ENCODE assay signal across 7 mouse cellular contexts in the genomic region with DNA sequence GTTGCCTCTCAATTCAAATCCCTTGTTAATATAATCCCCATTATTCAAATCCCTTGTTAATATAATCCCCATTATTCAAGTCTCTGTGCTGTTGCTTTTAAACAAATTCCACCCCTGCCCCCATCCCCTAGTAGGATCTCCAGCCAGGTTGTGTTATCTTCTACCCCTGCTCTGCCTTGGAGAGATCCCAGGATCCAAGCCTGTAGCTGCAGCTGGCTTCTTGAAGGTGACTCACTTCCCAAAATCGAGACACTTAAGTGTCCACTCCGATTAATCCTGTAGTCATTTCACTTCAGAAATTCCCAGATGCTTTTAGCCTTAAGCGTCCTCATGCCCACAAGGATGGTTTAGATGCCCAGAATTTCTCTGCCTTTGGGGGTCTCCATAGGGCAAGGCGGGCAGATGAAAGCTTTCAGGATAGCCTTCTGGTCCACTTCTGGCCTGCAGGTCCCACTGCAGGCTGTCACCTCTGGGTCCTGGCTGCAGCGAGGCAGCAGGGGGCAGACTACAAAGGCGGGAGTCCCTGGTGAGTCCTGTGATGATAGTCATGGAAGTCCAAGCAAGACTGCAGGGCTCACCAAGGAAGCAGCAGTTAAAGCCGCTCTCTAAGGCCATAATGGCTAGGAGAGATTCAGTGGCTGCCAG. TPM values are rescaled to one million over a fixed set of nuclear protein-coding genes. Genes with fewer than 3 reads are reported as not detected.
DNase-seq lines count a peak whose midpoint lies in the region; ATAC-seq and TF ChIP-seq lines count a peak whose summit lies in the region.

No protein-coding gene starts in this region.

- WGBS in kidney, embryonic 16.5 days: 62% methylated on average over 7 of the region's 7 CpGs
- 45% methylated on average over 7 of the region's 7 CpGs for WGBS in midbrain, postnatal 0 days

- H3K4me3 ChIP-seq in kidney, embryonic 16.5 days (ENCODE audit: low read length): no peak overlapping the region
- H3K4me3 ChIP-seq in G1E (ENCODE audit: low read depth, low read length): no peak overlapping the region
- no peak overlapping the region for H3K4me3 ChIP-seq in midbrain, postnatal 0 days (ENCODE audit: low read depth, low read length)

- H3K9me3 ChIP-seq in kidney, embryonic 16.5 days (ENCODE audit: low read length): no peaks in the 10 kb centered on the region
- H3K9me3 ChIP-seq in G1E (replicated peaks): no peaks in the 10 kb centered on the region
- H3K9me3 ChIP-seq in midbrain, postnatal 0 days (ENCODE audit: low read length): no peaks in the 10 kb centered on the region

- H3K27ac ChIP-seq in kidney, embryonic 16.5 days (ENCODE audit: low read length): no peak overlapping the region
- H3K27ac ChIP-seq in midbrain, postnatal 0 days (ENCODE audit: low read depth, low read length): no peak overlapping the region

- H3K9ac ChIP-seq in kidney, embryonic 16.5 days (replicated peaks; ENCODE audit: low read length): no peak overlapping the region
- H3K9ac ChIP-seq in midbrain, postnatal 0 days (replicated peaks; ENCODE audit: low read length, poor library complexity, severe bottlenecking): no peak overlapping the region

- DNase-seq in kidney, postnatal 14 days: peak; percentile 41
- DNase-seq in G1E (ENCODE audit: low spot score): no peak
- DNase-seq in adrenal gland, postnatal 14 days: peak; percentile 68
- no peak for DNase-seq in midbrain, postnatal 0 days (ENCODE audit: low spot score)
- no peak for DNase-seq in right cerebral cortex, postnatal 36 days (ENCODE audit: low spot score in 2 of 2)
- no peak for DNase-seq in frontal cortex, postnatal 14 days (ENCODE audit: low spot score in 2 of 2)

- H3K36me3 ChIP-seq in kidney, embryonic 16.5 days (ENCODE audit: insufficient read depth, low read length): no peaks in the 10 kb centered on the region
- H3K36me3 ChIP-seq in G1E (replicated peaks): peaks cover 14% of the 10 kb centered on the region
- H3K36me3 ChIP-seq in midbrain, postnatal 0 days (ENCODE audit: insufficient read depth, low read length): no peaks in the 10 kb centered on the region

- peaks cover 17% of the 10 kb centered on the region for H3K4me1 ChIP-seq in kidney, embryonic 16.5 days (ENCODE audit: insufficient read depth, low read length)
- peaks cover 52% of the 10 kb centered on the region for H3K4me1 ChIP-seq in G1E (ENCODE audit: insufficient read depth, low read depth, low read length)
- H3K4me1 ChIP-seq in midbrain, postnatal 0 days (ENCODE audit: insufficient read depth, low read length): no peaks in the 10 kb centered on the region; the same call in 1 of the 2 replicates

- 0 out of 2 replicates have a peak, but pooled peaks have one; percentile 5 for TF ChIP-seq CTCF in G1E (IDR thresholded peaks at IDR 0.05; ENCODE audit: low read depth, low read length)
- TF ChIP-seq CTCF in midbrain, postnatal 0 days (IDR thresholded peaks at IDR 0.05): peak; percentile 58

- H3K4me2 ChIP-seq in kidney, embryonic 16.5 days (replicated peaks; ENCODE audit: low read depth, low read length): no peak overlapping the region
- no peak overlapping the region for H3K4me2 ChIP-seq in midbrain, postnatal 0 days (ENCODE audit: low read depth, low read length, poor library complexity, severe bottlenecking)

- no peak for ATAC-seq in kidney, embryonic 16.5 days (ENCODE audit: low FRiP score, low TSS enrichment)
- ATAC-seq in G1E (ENCODE audit: extremely low read depth, insufficient number of reproducible peaks, low FRiP score, poor library complexity, severe bottlenecking): no peak
- ATAC-seq in midbrain, postnatal 0 days (ENCODE audit: low FRiP score): no peak

- H3K27me3 ChIP-seq in kidney, embryonic 16.5 days (ENCODE audit: insufficient read depth, low read length): no peaks in the 10 kb centered on the region
- H3K27me3 ChIP-seq in G1E (ENCODE audit: insufficient read depth, low read length): peaks cover 21% of the 10 kb centered on the region
- H3K27me3 ChIP-seq in midbrain, postnatal 0 days (ENCODE audit: insufficient read depth, low read length): no peaks in the 10 kb centered on the region; the same call in 1 of the 2 replicates

RNA-seq across cellular contexts. Expression of a gene that starts 1.8 kb away (rescaled TPM):
- polyA plus RNA-seq in kidney, embryonic 16.5 days (2015; fragmentation: Nextera tagmentation; extraction: Ambion mirVana): 1.6 TPM in 2 replicates
- 208 and 213 TPM in 2 replicates for total RNA-seq in G1E (2014; fragmentation: Nextera tagmentation)
- total RNA-seq in G1E (2017): 32.7 and 36.1 TPM in 2 replicates
- polyA plus RNA-seq in G1E (2012): 158 and 168 TPM in 2 replicates
- total RNA-seq in adrenal gland, postnatal 14 days (2021): 4.7 and 9.5 TPM in 2 replicates
- total RNA-seq in midbrain, postnatal 0 days (2014; rRNA removed): 1.7 and 2.0 TPM in 2 replicates
- polyA plus RNA-seq in midbrain, postnatal 0 days (2015; fragmentation: Nextera tagmentation; extraction: Ambion mirVana): 0.64 and 0.74 TPM in 2 replicates

Comparison
In these comparisons a context has a peak if more than half of its experiments do, and no peak if none do; other contexts are left out.
1. DNase-seq: peak in kidney, postnatal 14 days (single experiment) and adrenal gland, postnatal 14 days (single experiment); none in G1E (single experiment), midbrain, postnatal 0 days (single experiment), right cerebral cortex, postnatal 36 days (0 of 2) and frontal cortex, postnatal 14 days (0 of 2).